Comparison of ENCODE assay signal across 24 mouse cellular contexts in the genomic region with DNA sequence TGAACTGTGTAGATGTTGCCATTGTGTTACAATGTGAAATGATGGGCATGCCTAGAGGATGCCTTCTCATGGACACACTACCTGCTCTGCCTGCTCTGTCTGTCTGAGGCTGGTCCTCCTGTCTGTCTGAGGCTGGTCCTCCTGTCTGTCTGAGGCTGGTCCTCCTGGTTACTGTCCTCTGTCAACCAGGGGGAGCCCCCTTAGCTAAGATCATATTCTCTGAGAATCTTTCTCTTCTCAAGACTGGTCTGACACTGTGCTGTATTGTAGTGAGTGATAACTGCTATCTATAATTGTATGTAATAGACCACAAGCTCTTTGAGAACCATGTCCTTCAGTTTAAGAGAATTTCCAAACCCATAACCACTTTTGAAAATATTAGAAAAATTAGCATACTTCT.
"Had no signal": no experiment of that assay in that cellular context is flagged by ENCODE, and none has a peak within 500 bp of the region (broad histone marks: within the 10 kb centered on the region; RNA-seq: fewer than 3 reads in every experiment).

No protein-coding gene starts in this region.

- H3K36me3 ChIP-seq: hindbrain, embryonic 12.5 days; intestine, embryonic 15.5 days had no signal

- DNase-seq: gastrocnemius, adult 2 months; gastrocnemius, postnatal 10 days; gastrocnemius, postnatal 25 days; heart, adult 2 months; heart, postnatal 10 days; heart, postnatal 4 days; kidney, adult 18-20 months; kidney, adult 8-10 months; kidney, postnatal 10 days; kidney, postnatal 25 days; kidney, postnatal 4 days had no signal

- H3K4me1 ChIP-seq: heart, embryonic 10.5 days; hindbrain, embryonic 10.5 days; hindbrain, embryonic 12.5 days; intestine, embryonic 15.5 days; limb, embryonic 10.5 days; limb, embryonic 12.5 days had no signal

- H3K9ac ChIP-seq: heart, embryonic 12.5 days; hindbrain, embryonic 12.5 days; hindbrain, embryonic 14.5 days; intestine, embryonic 15.5 days; limb, embryonic 12.5 days had no signal

- H3K27ac ChIP-seq: gastrocnemius, adult 2 months; heart, adult 2 months; heart, embryonic 10.5 days; hindbrain, embryonic 10.5 days; hindbrain, embryonic 12.5 days; hindbrain, embryonic 14.5 days; intestine, embryonic 15.5 days; layer of hippocampus, adult 2 months; left cerebral cortex, adult 2 months; limb, embryonic 10.5 days; limb, embryonic 12.5 days had no signal

- H3K9me3 ChIP-seq: heart, embryonic 10.5 days; heart, embryonic 12.5 days; hindbrain, embryonic 10.5 days; hindbrain, embryonic 12.5 days; intestine, embryonic 15.5 days; limb, embryonic 10.5 days; limb, embryonic 12.5 days had no signal

- H3K4me3 ChIP-seq: gastrocnemius, adult 2 months; heart, adult 2 months; heart, embryonic 10.5 days; heart, embryonic 12.5 days; hindbrain, embryonic 10.5 days; hindbrain, embryonic 12.5 days; intestine, embryonic 15.5 days; layer of hippocampus, adult 2 months; left cerebral cortex, adult 2 months; limb, embryonic 10.5 days; limb, embryonic 12.5 days had no signal

- H3K4me2 ChIP-seq: heart, embryonic 12.5 days; hindbrain, embryonic 12.5 days; hindbrain, embryonic 14.5 days; intestine, embryonic 15.5 days; limb, embryonic 12.5 days had no signal

- ATAC-seq: hindbrain, embryonic 16.5 days; inflammation-experienced regulatory T-cells, adult 6 months; intestine, embryonic 15.5 days; intestine, postnatal 0 days had no signal

- H3K27me3 ChIP-seq: heart, embryonic 12.5 days; hindbrain, embryonic 12.5 days; intestine, embryonic 15.5 days; limb, embryonic 12.5 days had no signal
